Mouse (Mus musculus) lung, adult 2 months (tissue): Measurements from ENCODE around the gene Gna15.

Experiments
- CTCF ChIP-seq: fragments of 200-500 bp; IDR thresholded peaks from 2 replicates; pipeline ENCODE4 v1.5.1; 2011; ENCODE audit warnings: mild to moderate bottlenecking, low read length, control low read depth; ENCODE audit not compliant: insufficient read depth
- POLR2A ChIP-seq: fragments of 200-500 bp; IDR thresholded peaks from 2 replicates; pipeline ENCODE4 v1.6.1; 2011; ENCODE audit warnings: low read depth, mild to moderate bottlenecking, control low read depth, low read length, borderline replicate concordance; ENCODE audit errors: extremely low read depth

DNA sequence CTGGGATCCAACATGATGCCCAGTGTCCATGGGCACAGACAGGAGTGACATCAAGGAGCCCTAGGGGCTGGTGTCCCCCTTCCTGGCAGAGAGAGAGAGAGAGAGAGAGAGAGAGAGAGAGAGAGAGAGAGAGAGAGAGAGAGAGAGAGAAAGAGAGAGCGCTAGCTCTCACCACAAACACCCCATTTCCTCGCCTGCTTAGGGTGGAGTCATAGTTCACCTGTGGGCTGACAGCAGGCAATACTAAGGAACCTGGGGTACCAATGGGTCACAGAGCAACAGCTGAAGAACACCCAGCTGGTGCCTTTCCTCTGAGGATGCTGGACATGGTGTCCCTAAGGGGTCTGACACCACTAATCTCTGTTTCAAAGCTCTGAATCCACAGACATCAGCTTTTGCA lies 13.4 kb upstream of the Gna15 start:
- TF ChIP-seq POLR2A (no peak), CTCF (no peak)
